Mouse (Mus musculus): ENCODE measurements around the gene Cdh4. TPM values are rescaled to one million over a fixed set of nuclear protein-coding genes. Genes with fewer than 3 reads are reported as not detected.

The Cdh4 gene
- total RNA-seq, 2 experiments from 2014 or later, result 2.6 to 4.3 TPM

DNA sequence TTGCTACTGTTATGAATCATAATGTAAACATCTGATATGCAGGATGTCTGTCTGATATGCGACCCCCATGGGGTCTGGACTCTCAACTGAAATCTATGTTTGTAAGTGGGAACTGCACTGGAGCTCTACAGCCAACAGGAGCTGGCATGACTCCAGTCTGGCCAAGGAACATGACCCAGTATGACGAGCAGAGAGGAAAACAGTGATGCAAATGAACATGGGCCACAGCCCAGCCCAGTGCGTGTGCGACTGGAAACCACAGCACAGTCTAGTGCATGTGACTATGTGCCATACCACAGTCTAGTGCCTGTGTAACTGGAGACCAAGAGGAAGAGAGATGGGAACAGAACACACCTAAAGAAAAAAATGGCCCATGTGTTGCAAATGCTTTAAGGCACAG lies 477.8 kb downstream of the Cdh4 start:
- no peak for DNase-seq (ENCODE audit: low spot score in 2 of 2)

DNA sequence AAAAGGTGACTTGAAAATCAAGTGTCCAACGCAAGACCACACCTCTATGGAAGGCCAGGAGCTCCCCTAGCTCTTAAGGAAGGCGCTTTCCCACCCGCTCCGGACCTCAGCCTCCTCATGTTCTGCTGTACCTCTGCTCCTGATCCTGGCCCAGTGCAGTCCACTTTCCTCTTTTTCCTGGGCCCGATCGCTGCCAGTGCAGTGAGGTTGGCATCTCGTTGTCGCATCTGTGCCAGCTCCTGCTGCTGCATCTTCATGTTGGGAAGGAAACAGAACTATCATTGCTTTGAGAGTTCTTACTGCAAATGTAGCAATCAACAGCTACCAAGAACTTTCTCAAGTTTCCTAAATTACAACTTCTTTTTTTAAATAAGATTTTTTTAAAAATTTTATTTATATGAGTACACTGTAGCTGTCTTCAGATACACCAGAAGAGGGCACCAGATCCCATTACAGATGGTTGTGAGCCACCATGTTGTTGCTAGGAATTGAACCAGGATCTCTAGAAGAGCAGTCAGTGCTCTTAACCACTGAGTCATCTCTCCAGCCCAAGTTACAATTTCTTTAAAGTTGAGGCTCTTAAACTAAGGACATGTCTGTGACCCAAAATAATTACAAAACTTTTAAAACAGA lies 478.9 kb downstream of the Cdh4 start:
- no peak for DNase-seq (ENCODE audit: low spot score in 2 of 2)

DNA sequence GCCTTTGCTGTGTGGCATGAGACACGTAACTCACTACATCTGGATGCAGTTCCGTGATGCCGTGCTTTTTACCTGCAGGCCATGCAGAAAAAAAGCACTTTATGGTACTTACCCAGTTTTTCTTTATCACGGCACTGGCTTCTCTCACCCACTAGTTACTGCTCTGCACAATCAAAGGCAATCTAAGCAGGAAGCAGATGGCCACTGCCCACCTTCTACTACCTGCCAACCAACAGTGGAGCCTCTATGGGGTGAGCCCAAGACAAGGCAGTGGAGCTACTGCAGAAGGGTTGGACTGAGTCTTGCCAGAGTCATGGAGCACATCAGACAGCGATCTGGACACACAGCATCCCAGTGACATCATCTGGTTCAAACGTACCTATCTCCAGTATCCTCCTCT lies 481.8 kb downstream of the Cdh4 start:
- DNase-seq (ENCODE audit: low spot score in 2 of 2), result no peak

DNA sequence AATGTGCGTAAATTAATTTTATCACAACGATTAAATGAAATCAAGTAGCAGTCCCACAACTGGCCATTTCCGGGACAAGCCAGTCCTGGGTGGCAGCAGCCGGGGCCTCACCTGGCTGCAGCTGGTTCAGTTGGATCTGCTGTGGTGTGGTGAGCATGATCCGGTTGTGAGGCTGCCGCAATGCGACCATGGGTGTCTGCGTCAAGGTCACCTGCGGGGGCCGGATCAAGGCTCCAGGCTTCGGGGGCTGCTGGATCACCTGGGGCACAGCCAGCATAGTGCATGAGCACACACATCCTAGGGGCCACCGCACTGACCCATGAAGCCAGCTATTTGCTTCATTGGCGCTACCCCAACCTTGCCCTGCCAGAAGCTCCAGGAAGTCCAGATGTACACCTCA lies 486.9 kb downstream of the Cdh4 start:
- no peak for DNase-seq (ENCODE audit: low spot score in 2 of 2)

DNA sequence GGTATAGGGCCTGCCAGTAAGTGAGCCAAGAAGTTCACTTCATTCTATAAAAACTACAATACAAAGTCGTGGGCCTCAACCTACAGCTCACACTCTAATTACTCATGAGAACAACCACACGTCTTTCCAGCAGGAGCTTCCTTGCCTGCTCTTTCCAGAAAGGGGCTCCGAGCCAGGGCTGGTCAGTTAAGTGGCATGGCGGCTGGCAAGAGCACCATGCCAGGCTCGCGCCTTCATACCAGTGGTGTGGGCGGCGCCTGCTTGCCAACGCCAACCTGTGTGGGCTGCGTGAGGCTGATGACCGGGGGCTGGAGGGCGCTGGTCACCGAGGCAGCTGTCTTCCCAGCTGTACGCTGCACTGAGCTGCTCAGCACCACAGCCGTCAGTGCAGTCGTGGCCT lies 489.5 kb downstream of the Cdh4 start:
- DNase-seq (ENCODE audit: low spot score in 2 of 2), result no peak

DNA sequence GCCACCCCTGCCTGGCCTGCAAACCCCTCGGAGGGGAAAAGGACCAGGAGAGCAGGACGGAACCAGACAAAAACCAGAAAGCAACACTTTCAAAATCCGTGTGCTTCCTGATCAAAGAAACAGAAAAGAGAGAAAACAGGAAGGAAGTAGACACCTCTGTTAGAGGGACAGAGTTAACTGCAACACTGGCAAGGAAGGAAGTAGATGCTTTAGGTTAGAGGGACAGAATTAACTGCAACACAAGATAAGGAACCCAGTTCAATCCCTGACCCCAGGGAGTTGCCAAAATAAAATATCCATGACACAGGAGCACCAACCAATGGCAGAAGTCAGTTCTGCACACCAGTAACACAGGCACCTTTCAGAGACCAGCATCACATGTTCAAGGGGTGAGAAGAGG lies 491.9 kb downstream of the Cdh4 start:
- no peak for DNase-seq (ENCODE audit: low spot score in 2 of 2)

DNA sequence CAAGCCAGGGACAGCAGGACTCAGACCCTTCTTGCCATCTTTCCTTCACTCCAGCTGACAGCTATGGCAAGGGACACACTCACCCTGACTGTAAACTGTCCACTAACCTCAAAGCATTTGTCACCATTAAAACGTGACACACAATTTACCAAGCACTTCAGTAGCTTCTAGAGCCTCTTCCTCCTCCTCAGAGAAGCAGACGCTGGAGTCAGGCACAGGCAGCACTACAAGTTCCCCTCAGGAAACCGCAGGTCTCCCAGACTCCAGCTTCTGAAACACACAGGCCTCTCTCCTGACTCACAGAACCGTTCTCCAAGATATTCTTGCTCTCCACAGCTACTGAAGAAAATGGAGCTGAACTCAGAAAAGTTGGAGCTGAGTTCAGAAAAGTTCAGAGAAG lies 494.9 kb downstream of the Cdh4 start:
- DNase-seq (ENCODE audit: low spot score in 2 of 2), result no peak

DNA sequence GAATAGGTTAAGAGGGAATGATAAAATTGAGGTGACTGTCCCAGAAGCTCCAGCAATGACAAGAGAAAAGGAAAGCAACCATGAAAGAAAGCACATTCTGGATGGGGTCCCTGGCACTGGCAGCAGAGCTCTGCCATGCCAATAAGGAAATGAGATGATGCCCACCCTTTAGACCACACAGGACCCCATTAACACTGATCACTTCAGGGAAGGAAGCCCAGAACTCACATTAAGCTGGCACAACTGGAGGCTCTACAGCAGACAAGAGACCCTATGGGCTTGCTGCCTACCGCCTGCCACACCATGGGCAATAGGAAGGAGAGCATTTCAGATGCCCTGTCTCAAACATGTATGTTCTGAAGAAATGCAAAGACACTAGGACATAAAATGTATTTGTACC lies 499.5 kb downstream of the Cdh4 start:
- no peak for DNase-seq (ENCODE audit: low spot score in 2 of 2)

DNA sequence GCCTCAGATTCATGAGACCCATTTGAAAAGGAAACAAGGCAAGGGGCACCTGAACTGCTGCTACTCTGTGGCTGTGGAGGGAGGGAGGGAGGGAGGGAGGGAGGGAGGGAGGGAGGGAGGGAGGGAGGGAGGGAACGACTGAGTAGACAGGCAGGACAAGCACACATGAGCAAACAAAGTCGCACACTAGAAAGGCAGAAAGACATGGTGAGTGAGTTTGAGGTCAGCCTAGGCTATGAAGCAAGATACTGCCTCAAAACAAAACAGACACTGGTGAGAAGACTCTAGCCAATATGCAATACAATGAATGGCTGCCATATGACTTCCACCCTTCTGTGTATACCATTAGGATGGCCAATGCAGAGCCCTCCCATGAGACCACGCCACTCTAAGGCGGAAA lies 502.8 kb downstream of the Cdh4 start:
- DNase-seq (ENCODE audit: low spot score in 2 of 2), result no peak

DNA sequence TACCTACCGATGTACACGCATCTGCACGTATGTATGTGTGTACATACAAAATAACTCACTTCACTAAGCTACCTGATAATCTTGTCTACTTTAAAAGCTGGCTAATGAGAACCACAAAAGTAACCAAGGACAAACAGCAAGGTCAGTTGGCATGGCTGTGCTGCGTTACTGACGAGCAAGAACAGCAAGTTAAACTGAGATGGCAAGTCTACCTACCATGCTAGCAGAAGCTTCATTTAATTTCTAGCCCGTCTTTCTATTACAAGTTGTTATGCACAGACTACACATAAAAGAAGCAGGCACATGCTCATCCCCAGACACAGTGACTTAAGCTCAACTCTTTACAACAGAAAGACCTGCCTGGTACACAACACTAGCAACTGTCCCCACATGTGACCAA lies 504.3 kb downstream of the Cdh4 start:
- no peak for DNase-seq (ENCODE audit: low spot score in 2 of 2)

DNA sequence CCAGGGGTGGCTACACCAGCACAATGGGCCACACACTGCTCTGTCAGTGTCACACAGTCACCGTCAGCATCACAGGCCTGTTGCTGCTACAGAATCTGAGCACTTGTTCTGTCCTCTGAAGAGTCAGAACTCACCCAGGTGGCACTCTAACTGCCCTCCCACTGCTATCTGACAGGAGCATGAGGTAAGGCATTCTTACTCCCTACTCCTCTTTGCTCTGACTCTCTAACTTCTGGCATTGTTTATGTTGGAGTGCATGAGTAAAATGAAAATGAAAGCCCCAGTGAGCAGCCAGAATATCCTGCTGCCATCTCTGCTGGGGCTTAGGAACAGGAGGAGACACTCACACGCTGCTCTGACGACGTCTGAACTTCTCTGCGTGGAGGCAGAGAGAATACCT lies 505.4 kb downstream of the Cdh4 start:
- no peak for DNase-seq (ENCODE audit: low spot score in 2 of 2)

DNA sequence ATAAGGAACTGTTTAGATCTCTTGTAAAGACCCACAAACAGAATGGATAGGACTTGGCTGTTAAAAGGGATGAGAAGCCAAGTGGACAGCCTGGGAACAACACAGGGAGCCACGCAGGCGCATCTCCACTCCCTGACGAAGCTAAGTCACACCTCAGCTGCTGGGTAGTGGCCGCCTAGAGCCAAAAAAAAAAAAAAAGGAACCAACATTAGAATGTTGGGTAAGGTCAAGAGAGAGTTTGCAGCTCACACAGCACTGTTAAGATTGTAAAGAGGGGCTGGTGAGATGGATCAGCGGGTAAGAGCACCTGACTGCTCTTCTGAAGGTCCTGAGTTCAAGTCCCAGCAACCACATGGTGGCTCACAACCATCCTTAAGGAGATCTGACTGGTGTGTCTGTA lies 506.6 kb downstream of the Cdh4 start:
- DNase-seq (ENCODE audit: low spot score in 2 of 2), result no peak

Measured in adrenal gland, adult 18-20 months (tissue).